Mouse (Mus musculus) kidney, adult 8-10 months (tissue): ENCODE measurements around the gene Tk1.
"Not testable (repeated sequence)": the region's sequence is repeated elsewhere in the genome, so short reads cannot be mapped to it uniquely, and the experiment has no call there.

Experiments
- DNase-seq, 2 experiments: peaks; one replicate each; pipeline ENCODE4 v3.0.0; 2022

Tk1 gene

DNA sequence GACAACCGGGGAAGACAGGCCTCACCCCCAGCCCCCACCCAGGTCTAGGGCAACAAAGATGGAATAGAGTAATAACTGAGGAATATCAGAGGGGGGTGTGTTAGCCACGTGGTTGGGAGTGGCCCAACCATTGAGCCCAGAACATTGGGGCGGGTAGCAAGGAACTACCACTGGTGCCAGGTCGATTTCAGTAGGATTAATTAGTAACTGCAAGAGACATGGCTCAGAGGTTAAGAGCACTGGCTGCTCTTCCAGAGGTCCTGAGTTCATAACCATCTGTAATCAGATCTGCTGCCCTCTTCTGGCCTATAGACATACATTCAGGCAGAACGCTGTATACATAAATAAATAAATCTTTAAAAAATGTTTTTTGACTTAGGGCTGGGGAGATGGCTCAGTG lies 20.7 kb upstream of the Tk1 start:
- DNase-seq, result peak; percentile 80 to 84

DNA sequence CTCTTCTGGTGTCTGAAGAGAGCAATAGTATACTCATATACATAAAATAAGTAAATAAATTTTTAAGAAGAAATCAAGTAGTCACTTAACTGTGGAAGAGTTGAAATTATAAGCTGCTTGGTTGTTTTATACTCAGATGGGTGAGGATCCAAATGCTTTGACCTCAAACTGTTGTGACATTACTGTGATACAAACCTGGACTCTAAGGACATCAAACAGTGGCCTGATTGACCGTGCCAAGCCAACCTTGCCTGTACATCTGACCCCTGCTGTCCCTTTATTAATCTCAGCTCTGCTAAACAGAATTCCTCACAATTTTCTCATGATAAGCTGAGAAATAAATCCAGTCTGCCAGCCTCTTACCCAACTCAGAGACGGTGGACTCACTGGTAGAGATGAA lies 19.8 kb upstream of the Tk1 start:
- no peak for DNase-seq

DNA sequence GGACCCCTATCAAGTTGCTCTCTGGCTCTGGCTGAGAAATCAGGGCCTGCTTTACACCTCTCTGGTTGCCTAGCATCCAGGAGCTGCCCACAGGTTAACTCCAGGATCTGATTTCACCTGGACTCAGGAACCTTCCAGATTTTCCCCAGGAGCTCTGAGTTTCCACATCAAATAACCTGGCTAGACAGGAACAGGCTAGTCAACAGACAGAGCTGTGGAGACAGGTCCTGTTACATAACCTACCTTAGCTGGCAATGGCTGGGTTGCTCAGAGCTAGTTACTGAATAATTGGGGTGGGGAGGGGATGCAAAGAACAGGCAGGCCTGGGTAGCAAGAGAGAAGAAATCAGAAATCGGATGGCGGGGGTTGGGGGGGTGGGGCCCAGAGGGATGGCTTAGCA lies 19.1 kb upstream of the Tk1 start:
- peak; percentile 69 to 89 for DNase-seq

DNA sequence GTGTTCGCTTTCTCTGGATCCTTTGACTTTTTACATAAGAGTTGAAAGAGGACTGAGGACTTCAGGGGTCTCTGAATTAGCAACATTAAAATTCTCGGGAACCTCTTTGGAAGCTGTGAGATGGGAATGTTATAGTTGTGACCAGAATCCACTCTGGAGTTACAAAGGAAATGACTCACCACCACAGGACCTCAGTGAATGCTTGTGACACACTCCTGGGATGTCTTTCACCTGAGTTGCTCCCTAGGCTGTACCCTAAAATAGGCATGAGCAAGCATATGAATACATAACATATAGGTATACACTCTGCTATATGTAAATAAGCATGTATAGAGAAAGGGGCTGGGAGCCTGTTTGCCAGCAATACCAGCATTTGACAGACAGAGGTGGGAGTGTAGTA lies 17.5 kb upstream of the Tk1 start:
- no peak for DNase-seq

DNA sequence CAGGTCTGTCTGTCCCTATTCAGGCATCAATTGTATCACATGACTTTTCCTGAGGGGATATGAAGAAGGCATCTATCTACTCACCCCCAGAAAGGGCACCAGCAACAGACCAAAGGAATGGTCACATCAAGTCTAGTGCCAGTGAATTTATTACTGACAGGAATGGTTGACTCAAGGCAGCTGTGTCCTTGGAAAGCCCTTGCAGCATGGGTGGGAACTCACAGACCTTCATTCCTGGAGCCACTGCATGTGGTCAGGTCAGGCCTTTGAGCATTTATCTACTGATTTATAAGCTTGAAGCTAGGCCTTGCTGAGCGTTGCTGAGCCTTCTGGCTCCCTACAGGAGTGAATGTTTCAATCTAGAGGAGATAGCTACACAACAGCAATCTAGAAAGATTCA lies 15.0 kb upstream of the Tk1 start:
- no peak for DNase-seq

DNA sequence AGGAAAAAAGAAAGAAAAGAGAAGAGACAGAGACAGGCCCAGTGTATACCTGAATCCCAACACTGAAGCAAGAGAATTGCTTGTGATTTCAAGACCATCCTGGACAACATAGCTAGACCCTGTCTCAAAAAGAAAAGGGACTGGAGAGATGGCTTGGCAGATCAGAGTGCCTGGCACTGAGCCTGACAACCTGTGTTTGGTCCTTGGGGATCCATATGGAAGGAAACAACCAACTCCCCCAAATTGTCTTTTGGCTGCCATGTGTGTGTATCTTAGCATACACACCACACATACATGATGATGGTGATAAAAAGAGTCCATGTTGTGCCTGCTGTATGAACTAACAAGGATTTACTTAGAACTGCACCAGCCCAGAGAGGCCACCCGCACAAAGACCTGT lies 13.1 kb upstream of the Tk1 start:
- no peak for DNase-seq

DNA sequence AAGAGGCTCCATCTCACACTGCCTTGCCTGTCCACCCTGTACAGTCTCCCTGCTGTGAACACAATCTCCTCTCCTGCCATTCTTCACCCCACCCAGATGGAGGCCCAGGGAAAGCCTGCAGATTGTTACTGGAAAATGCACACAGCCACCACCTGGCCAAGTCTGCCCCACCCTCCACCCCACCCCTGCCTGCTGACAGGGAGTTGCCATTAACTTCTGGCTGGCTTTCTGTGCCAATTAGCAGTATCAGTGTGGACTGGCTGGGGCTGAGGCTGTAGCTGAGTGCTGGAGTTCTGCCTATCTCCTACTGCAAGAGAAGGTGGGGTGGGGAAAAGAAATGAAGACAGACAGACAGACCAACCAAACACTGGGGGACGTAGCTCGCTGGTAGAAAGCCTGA lies 12.7 kb upstream of the Tk1 start:
- peak in 1 of 2 experiments; percentile 54 for DNase-seq

DNA sequence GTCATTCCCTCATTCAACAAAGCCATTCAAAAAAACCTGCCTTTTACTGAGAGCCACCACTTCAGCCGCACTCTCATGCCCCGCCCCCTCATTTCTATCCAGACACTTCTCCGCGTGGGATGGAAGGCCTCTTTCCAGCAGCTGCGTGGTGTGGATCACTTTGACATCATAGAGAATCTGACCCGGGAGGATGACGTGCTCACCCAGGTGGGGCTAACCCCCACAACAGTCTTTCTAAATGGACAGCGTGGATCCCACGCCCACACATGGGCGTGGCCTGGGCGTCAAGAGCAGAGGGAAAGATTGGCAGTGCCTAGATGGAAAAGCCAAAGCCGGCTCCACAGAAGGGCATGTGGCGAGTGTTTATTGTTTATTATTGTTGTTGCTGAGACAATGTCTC lies 10.4 kb upstream of the Tk1 start:
- DNase-seq, result peak in 1 of 2 experiments; percentile 58

DNA sequence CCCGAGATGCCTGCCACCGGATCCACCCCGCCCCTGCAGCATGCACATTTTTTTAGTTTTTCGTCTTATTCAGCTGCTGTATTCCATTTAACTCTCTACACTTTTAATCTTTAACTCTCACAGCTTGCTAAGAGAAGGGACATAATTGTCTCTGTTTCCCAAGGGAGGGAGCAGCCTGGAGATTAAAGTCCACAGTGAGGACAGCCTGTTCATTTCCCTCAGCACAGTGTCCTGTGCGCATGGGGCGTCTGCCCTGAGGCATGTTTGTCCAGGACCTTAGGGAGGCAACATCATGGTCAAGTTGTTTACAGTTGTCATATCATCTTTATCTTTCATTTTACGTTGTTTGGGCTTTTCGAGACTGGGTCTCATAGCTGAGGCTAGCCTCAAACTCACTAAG lies 8.2 kb upstream of the Tk1 start:
- peak; percentile 81 to 85 for DNase-seq

DNA sequence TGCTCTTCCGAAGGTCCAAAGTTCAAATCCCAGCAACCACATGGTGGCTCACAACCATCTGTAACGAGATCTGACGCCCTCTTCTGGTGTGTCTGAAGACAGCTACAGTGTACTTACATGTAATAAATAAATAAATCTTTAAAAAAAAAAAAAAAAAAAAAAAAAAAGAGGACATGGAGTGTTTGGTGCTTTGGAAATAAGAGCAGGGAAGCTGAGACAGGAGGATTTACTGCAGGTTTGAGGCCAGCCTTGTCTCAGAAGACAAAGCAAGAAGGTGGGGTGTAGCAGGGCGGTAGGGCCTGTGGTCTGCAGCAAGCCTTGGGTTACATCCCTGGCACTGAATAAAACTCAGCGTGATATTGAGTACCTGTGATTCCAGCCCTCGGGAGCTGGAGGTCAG lies 7.6 kb upstream of the Tk1 start:
- DNase-seq, result not testable (repeated sequence)

DNA sequence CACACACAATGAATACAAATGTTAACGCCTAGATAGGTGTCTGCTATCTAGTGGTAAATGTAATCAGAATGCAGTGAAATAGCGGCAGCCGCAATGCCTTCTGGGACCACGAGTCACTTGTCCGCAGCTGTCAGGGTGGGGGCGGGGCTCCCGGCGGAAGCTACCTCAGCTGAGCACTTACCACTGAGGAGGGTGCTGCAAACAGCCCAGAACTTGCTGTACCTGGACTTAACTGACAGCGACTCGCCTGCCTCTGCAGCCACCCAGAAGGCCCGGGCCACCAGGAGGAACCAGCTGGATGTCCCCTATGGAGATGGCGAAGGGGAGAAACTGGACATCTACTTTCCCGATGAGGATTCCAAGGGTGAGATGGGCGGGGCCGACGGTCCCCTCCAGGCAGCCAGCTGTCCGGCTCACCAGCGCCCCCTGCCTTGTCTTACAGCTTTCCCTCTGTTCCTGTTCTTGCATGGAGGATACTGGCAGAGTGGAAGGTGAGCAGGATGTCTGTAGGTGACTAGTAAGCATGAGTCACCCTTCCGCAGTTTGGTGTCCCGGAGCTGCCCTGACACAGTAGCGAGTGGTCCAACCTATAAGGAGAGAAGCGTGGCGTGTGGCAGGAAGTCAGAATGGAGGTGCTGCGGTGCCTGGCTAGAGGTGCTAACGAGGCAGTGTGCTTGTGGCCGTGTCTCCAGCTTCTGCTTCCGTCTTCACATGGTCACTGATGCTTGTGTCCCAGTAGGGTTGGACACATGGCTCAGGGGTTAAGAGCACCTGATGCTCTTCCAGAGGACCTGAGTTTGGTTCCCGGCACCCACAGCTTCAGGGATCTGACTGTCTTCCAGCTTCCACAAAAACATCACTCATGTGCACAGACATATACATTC lies 6.4 kb upstream of the Tk1 start:
- DNase-seq, result peak; percentile 57 to 80

DNA sequence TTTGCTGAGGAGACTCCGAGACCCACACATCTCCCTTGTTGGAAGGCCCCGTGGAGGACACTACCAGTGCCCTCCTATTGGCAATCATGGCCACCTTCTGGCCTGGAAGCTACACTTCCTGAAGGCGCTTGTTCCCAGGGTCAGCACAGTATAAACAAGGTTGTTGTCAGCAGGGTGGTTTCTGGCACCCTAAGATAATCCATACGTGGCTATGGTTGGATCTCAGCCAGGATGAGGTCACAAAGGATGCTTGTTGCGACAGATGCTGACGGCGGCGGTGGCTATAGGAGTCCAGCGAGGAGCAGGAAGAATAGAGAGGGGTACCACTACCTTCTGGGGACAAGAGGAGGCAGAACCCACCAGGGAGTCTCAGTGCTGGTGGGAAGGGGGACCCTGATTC lies 4.5 kb upstream of the Tk1 start:
- no peak for DNase-seq

DNA sequence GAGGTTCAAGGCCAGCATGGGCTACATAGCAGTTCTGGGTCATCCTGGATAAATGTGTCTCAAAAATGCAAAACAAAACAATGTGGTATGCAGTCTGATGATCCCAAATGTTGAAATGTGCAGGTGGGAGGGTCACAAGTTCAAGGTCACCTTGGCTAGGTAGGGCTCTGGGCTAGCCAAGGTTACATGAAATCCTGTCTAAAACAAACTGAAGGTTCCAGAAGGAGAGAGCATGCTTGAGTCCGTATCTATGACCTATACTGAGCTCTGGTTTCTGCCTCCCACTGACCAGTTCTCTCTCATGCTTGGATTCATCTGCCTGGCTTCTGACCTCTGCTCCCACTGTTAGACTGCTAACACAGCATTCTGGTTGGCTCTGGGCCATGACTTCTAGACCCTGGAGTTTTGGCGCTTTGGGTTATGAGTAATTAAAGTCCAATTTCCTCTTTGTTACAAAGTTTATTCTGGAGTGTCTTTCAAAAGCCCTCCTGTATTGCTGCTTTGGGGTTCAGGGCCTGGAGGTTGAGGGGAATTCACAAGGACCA lies 3.9 kb upstream of the Tk1 start:
- peak; percentile 92 to 94 for DNase-seq

DNA sequence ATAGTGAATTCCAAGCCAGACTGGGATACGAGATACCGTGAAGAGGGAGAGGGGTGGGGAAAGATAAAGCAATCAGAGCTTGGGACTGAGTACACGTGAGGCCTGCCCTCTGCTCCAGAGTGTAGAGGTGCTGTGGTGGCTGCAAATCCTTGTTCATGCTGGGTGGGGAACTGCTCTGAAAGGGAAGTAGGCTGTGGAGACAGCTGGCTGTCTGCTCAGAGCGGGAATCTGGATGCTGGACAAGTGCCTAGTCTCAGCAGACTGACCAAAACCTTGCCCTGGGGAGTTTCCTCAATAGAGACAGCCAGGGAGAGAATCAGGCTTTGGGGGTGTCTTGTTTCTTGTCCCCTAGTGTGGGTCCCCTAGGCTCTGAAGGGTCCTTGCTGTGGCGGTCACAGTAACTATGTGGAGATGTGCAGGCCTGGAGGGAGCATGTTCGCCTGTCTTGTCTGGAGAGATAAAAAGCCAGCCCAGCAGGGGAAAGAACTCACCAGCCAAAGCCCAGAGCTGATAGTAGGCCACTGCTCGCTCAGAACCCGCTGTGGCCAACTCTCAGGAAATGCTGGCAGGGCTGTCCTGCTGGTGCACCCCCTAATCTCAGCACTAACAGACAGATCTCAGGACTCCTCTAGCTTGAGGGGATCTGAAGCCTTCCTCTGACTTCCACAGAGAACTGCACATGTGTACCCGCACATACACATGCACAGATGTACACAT lies 3.2 kb upstream of the Tk1 start:
- DNase-seq, result peak in 1 of 2 experiments; percentile 64

DNA sequence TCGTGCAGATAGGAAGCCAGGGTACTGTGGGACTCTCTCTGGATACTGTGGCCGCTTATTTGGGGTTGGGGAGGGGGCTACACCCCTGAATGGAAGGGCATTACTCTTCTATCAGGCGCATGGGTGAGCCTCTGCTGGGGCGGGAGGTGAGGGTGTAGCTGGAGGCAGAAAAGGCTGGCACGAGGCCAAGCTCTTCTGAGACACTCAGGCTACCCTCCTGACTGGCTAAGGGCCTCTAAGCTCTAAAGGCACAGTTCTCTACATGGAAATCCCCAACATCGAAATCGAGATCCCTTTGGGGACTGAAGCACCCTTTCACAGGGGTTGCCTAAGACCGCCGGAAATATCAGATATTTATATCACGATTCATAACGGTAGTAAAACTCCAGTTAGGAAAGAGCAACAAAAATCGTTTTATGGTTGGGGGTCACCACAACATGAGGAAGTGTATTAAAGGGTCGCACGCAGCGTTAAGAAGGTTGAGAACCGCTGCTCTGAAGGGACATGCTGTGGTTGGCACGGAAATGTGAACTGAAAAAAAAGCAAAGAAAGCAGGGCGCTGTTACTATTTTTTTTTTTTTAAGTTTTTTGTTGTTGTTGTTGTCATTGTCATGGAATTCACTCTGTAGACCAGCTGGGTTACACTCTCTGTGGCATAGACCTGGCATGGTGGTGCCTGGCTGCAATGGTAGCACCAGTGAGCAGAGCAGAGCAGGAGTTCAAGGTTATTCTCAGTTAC lies 2.4 kb upstream of the Tk1 start:
- DNase-seq, result no peak

DNA sequence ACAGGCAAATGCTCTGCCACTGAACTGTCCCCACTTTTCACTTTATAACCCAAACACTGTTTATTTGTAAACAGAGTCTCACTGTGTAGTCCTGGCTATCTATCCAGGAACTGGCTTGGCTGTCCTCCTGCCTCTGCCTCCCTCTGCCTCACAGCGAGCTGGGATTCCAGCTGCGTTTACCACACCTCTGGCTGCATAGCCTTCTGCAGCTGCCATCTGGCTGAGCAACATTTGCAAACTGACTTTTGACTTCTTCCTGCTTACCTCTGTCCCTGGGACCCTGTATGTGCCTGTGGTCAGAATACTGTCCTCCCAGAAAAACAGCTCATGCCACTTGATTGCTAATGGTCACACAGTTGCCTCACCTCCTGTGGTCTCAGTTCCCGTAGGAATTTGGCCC lies 1.5 kb upstream of the Tk1 start:
- no peak for DNase-seq

DNA sequence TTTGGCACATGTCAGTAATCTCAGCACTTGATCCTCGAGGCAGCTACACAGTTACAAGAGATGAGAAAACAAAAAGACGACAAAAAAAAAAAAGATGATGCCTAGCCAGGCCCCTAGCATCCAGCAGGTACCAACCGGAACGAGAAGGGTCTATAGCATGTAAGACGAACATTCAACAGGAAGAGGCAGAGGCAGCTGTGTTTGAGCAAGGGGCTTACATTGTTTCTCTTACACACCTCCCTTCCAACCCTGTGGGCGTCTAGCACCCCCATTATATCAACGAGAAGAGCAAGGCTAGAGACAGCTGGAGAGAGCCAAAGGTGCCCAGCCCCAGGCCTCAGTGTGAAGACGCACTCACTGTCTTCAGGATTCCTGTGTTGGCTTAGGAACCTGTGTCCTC lies 1.0 kb upstream of the Tk1 start:
- no peak for DNase-seq

DNA sequence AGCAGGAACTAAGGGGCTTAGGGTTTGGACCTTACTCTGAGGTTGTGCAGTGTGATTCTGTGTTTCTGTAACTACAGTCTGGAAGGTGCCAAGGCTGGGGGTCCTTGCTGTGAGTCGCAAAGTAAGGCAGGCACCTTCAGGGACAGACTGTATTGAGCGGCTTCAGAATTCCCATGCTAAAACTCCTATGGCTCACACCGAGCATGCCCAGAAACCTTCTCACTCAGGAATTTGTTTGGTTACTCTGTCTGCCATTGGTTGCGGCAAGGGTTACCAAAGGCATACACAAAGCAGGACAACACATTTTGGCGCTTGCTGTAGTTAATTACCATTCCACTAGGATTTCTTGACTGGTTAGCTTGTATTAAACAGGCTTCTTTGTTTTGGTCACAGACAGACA lies 272 bp upstream of the Tk1 start:
- no peak for DNase-seq

DNA sequence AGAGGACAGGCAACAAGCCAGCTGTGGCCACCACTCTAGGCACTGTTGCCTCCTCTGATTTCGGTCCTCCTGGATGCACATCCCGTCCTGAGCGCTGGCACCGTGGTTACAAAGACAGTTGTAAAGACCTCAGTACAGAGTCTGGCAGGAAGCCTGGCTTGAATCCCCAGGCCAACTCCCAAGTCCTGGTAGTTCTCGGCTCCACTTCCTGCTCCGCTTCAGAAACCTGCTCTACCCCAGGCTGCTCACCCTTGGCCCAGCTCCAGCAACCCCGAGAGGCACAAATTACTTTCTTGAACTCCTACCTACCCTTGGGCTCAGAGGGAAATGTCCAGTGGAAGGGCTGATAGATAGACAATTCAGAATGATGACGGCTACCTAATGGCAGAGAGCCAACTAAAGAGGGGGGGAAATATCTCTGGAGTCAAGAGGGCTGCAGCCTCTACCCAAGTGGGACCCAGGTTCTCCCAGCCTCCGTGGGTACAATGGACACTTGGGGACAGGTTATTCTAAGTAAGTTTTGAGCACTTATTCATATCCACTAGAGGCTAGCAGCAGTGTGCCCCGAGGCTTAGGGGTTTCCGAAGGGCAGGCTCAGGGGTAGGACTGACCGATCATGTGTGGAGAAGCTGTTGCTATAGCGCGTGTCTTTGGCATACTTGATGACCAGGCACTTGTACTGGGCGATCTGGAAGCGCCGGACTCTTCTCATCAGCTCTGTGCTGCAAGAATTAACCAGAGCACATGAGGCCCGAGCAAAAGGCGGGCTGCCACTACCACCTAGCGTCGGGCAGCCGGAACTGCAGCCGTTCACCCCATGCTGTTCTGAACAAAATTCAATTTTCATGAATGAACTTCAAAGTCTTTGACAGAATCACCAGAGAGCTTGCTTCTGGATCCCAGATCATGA lies 1.6 kb downstream of the Tk1 start:
- peak; percentile 78 to 85 for DNase-seq

DNA sequence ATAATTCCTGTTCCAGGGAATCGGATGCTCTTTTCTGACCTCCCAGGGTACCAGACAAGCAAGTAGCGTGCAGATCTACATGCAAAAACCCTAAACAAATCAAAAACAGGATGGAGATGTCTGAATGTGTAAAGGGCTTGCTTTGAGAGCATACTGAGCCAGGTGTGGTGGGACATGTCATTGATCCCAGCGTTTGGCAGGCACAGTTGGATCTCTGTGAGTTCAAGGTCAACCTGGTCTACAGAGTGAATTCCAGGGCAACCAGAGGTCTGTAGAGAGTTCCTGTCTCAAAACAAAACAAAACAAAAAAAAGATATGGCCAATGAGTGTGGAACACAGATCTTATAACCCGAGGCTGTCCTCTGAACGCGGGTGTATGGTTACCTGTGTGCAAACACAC lies 2.5 kb downstream of the Tk1 start:
- no peak for DNase-seq

DNA sequence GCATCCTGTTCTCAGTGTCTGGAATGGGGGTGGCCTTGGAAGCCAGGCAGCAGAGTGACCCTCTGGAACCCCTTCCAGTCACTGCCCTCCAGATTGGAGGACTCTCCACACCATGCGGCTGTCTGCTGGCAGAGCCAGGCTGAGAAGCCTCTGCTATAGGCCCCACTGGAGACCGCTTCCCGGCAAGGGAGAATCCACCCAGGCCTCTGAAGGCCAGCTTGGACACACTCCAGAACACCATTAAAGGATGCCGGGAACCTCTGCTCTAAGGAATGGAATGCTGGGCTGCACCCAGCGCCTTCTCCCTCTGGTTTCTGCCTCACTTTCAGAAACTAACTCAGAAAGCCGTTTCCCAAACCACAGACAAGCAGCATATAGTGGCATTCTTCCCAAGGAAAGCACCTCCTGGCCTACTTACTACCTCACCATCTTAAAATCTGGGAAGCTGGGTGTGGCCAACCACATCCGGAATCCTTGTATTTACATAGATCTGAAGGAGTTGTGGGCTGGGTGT lies 3.1 kb downstream of the Tk1 start:
- no peak for DNase-seq

DNA sequence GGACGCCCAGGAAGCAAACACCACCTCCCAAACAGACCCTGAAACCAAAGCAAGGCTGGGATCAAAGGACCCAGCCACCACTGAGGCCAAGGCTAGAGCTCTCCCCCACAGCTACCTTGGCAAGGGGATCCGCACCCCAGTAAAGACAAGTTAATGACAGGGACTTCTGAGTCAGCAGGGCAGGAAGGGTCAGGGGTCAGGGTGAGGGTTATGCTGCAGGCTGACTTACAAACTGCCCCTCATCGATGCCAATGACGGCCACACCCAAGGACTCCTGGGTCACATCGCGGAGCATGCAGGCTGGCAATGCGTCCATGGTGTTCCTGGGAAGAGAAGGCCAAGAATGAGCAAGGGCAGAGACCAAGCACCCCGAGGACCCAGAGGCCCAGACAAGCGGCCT lies 4.0 kb downstream of the Tk1 start:
- DNase-seq, result no peak
